Mouse (Mus musculus): ENCODE results near the gene Pomt1.

DNA sequence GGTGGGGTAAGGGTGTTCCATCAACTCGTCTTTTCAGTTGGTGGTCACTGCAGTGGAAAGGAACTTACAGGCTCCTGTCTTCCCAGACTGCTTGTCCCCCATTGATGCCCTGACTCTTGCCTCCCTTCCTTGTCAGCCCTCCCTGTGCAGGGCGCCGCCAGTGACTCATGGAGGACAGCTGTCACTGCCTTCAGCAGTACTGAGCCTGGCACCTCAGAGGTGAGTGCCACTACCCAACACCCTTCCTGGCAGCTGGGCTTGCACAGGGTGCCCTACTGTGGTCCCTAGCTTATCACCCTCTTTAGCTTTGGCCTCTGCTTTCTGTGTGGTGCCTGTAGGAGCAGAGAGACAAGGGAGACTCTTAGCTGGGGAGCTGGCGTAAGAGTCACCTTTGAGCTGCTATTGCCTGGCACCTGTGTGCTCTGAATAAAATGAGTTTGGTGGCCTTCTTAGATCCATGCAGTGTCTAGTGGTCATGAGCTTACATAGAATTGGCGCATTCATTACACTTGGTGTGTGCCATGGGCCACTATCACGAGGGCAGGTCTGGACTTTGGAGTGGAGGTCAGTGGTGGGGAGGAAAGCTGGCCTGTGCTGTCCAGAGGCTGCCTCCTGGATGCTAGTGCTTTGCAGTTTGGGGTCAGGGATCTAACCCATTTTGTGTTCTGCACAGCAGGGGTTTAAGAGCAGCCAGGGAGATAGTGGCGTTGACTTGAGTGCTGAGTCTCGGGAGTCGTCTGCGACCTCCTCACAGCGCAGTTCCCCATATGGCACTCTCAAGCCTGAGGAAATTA, 17.7 kb upstream of the Pomt1 start:
- no peak for TF ChIP-seq CTCF (IDR thresholded peaks at IDR 0.05; ENCODE audit: low read depth)
- TF ChIP-seq EP300 (IDR thresholded peaks at IDR 0.05; ENCODE audit: low read depth), result no peak
